Mouse (Mus musculus): ENCODE measurements around the gene Khsrp. TPM values are rescaled to one million over a fixed set of nuclear protein-coding genes. Genes with fewer than 3 reads are reported as not detected.
"Not testable (repeated sequence)": the region's sequence is repeated elsewhere in the genome, so short reads cannot be mapped to it uniquely, and the experiment has no call there.

Gene Khsrp
- total RNA-seq (2021): 100 to 1,000 TPM; 111 to 121 TPM

- DNase-seq: no peak
Measured at GRCm38 (mm10) chr17:57030931-57031660, at the start of gene Khsrp. Gene Khsrp (minus strand): TSS chr17:57031522.

- no peak for DNase-seq
Measured at GRCm38 (mm10) chr17:57079919-57080318, 48.6 kb upstream of the Khsrp start.

GRCm38 (mm10) chr17:57078336-57078735 is 47.0 kb upstream of the Khsrp start, which contains the start of gene Dennd1c:
Gene Dennd1c (minus strand): TSS chr17:57078514.
- DNase-seq: no peak

GRCm38 (mm10) chr17:57076916-57077315 is 45.6 kb upstream of the Khsrp start:
- DNase-seq: no peak

- DNase-seq: no peak
Measured at GRCm38 (mm10) chr17:57070699-57071098, 39.4 kb upstream of the Khsrp start.

GRCm38 (mm10) chr17:57070272-57070671 is 39.0 kb upstream of the Khsrp start:
- no peak for DNase-seq

- DNase-seq: no peak
Measured at GRCm38 (mm10) chr17:57066908-57067307, 35.6 kb upstream of the Khsrp start.

- no peak for DNase-seq
Measured at GRCm38 (mm10) chr17:57063031-57063430, 31.7 kb upstream of the Khsrp start.

- DNase-seq: no peak
Measured at GRCm38 (mm10) chr17:57062548-57062947, 31.2 kb upstream of the Khsrp start.

- DNase-seq: no peak
Measured at GRCm38 (mm10) chr17:57062011-57062521, 30.7 kb upstream of the Khsrp start.

GRCm38 (mm10) chr17:57061069-57061468 is 29.7 kb upstream of the Khsrp start:
- no peak for DNase-seq

GRCm38 (mm10) chr17:57060231-57060801 is 29.0 kb upstream of the Khsrp start:
- peak; percentile 95 to 96 for DNase-seq

- peak; percentile 73 to 77 for DNase-seq
Measured at GRCm38 (mm10) chr17:57059486-57059977, 28.2 kb upstream of the Khsrp start, which contains the start of gene Slc25a23. Gene Slc25a23 (minus strand): TSS chr17:57059863.

- peak; percentile 25 to 31 for DNase-seq
Measured at GRCm38 (mm10) chr17:57058891-57059485, 27.7 kb upstream of the Khsrp start, which contains the start of gene Crb3. Gene Crb3 (plus strand): TSS chr17:57059105.

- DNase-seq: no peak
Measured at GRCm38 (mm10) chr17:57056246-57056645, 24.9 kb upstream of the Khsrp start.

- not testable (repeated sequence) for DNase-seq
Measured at GRCm38 (mm10) chr17:57051679-57052078, 20.4 kb upstream of the Khsrp start.

GRCm38 (mm10) chr17:57048816-57049215 is 17.5 kb upstream of the Khsrp start:
- DNase-seq: no peak

GRCm38 (mm10) chr17:57047406-57047805 is 16.1 kb upstream of the Khsrp start:
- DNase-seq: no peak

GRCm38 (mm10) chr17:57041554-57041953 is 10.2 kb upstream of the Khsrp start, which contains the start of gene Slc25a41:
Gene Slc25a41 (minus strand): TSS chr17:57041654.
- DNase-seq: no peak

- no peak for DNase-seq
Measured at GRCm38 (mm10) chr17:57038978-57039377, 7.7 kb upstream of the Khsrp start.

GRCm38 (mm10) chr17:57032854-57033253 is 1.5 kb upstream of the Khsrp start:
- no peak for DNase-seq

GRCm38 (mm10) chr17:57031661-57032420 is 519 bp upstream of the Khsrp start:
- peak; percentile 99 to 100 for DNase-seq
